Mouse (Mus musculus) testis, adult 2 months (tissue): ENCODE results near the gene Rflna.

Experiments
- CTCF ChIP-seq: fragments of 200-500 bp; IDR thresholded peaks from 2 replicates; pipeline ENCODE4 v1.5.1; 2012; ENCODE audit warnings: low read depth, mild to moderate bottlenecking, inconsistent platforms, low read length, moderate library complexity; ENCODE audit not compliant: control insufficient read depth, insufficient read depth, insufficient replicate concordance
- POLR2A ChIP-seq: fragments of 200-500 bp; IDR thresholded peaks from 2 replicates; pipeline ENCODE4 v1.6.1; 2012; ENCODE audit warnings: low read depth, mild to moderate bottlenecking, inconsistent platforms, low read length, moderate library complexity; ENCODE audit not compliant: control insufficient read depth

DNA sequence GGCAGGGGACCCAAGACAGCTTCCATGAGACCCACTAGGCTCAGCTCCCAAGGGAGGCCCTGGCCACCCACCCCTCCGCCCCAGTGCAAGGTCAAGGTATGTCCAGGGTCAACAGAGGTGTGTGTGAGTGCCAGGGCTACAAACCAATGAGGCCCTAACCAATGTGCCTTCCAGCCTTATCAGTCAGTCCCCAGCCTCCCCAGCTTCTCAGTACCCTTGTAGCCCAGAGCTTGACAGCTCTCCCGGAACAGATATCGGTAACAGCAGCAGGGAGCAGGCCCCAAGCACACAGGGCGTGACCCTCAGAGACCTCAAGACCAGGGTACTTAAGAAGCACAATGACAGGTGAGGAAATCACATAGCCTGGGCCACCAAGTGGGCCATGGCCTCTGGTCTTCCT lies 46.5 kb downstream of the Rflna start:
- TF ChIP-seq POLR2A, result no peak
- no peak for TF ChIP-seq CTCF
